Mouse (Mus musculus) B cell, adult 67 days (primary cell): ENCODE results near the gene Abcb9. TPM values are rescaled to one million over a fixed set of nuclear protein-coding genes. Genes with fewer than 3 reads are reported as not detected.

ENCODE experiments used
- total RNA-seq, 2 experiments: library from RNA; stranded (reverse); gene quantifications; 4 replicates each; pipeline ENCODE4 v1.2.4; 2023

The Abcb9 gene
- total RNA-seq: 1 to 10 TPM; 2.7 to 2.8 TPM

DNA sequence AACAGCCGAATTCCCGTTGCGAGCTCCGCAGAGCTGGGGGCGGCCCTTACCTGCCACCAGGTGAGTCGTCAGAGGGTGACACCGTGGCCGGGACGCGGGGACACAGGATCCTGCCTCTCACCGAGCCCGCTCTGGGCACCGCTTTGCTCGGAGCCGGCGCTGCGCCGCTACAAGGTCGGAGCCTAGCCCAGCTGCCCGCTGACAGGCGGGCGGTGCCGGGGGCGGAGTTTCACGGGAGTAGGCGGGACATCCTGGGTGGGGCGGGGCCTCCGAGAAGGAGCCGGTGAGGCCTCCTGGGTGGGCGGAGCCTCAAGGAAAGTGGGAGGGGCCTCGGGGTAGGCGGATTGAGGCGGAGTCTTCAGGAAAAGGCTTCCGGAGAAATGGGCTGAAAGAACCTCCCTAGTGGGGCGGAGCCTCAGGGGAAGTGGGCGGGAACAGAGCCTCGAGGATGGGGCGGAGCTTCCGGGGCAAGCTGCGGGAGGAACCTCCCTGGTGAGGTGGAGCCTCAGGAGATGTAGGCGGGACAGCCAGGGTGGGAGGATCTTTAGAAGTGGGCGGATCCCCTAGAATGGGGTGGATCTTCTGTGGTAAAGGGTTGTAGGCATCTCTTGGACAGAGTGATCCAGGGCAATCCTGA, at the start of gene Abcb9:
Gene Abcb9, minus strand, starts transcription at position 203 of the 637 bp plus-strand sequence.

DNA sequence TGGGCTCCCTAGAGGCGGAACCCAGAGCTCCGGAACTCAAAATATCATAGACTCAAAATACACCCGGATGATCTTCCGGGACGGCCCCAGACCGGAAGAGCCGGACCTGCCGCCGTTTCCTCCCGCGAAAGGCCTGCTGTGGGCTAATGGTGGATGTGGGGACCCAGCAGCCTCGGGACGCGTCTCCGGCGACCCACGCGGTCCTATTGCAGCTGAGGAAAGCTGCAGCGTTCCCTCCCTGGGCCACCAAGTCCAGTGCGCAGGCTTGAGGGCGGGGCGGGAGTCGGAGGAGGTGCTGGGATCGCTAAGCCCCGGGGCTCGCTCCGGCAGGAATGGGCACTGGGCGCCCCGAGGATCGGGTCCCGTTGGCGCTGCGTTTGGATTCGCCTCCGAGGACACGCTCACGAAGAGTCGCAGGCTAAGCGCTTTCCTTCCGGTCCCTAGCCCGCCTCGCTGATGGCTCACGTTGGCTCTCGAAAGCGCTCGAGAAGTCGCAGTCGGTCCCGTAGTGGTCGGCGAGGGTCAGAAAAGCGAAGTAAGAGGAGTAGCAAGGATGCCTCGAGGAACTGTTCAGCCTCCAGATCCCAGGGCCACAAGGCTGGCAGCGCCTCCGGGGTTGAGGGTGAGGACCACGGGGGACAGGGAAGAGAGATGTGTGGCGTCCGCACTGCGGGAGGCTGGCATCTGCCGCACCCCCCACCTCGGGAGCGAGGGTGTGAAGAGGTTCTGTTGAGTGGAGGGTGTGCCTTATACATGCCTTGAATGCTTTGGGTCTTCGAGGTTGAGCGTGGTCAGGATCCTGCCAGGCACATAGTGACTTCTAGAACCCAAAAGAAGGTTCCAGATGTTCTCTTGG, 20.6 kb upstream of the Abcb9 start, which contains the start of gene Arl6ip4:
Gene Arl6ip4, plus strand, starts transcription at position 100 of the 856 bp plus-strand sequence.

DNA sequence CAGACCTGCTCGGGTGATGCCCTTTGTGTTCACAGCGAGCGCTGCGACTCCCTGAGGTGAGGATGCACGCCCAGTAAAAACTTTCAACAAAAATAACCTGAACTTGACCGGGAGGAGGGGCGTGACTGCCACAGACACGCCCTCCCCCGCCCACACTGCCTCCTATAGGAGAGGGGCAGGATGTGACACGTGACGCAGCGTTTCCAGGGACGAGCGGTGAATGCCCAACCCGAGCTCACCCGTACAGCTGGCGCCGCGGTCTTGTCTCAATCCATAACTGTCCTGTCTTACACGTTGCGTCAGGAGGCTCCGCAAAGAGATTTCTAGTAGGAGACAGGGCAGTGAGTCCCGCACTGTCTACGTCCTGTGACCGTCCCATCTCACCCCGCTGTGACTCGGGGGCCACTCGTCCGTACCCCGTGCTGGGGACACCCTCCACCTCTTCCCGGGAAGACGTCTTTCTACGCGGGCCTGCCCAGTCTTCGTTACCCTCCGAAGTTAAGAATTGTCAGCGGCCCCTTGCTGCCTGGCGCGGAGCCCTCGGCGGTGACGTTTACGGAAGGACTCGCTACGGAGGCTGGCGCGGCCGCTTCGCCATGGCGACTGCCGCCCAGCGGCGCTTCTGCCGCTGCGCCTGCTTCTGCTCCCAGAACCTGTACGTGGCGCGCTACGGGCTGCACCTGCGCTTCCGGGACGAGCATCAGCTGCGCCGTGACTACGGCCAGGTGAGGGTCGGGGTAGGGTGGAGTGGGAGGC, 16.3 kb upstream of the Abcb9 start, which contains the start of gene Ogfod2:
Gene Ogfod2, plus strand, starts transcription at position 556 of the 756 bp plus-strand sequence.

DNA sequence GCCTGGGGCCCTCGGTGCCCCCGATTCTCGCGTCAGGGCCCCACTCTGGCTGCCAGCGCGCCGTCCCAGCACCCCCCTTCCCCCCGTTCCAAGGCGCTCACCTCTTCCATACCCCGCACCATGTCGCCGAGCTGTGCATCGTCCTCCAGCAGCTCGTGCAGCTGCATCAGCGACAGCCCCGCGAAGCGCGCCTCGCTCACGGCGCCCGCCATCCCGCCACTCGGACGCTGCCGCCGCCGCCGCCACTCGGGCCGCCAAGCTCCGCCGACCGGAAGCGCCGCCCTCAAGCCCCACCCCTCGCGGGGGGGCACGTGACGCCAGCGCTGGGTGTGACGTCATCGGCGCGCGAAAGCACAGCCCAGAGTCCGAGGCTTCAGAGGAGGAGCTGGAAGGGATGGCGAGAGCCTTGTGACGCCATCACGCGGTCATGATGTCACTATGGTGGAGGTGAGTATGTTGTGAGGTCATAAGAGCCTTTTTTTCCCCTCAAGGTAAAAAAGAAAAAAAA, 63.5 kb downstream of the Abcb9 start, which contains the start of gene Vps37b:
Gene Vps37b, minus strand, starts transcription at position 270 of the 508 bp plus-strand sequence.

Other genes with a start within 250 kb of the Abcb9 start
- gene Hcar2, start 230.3 kb downstream of the Abcb9 start, total RNA-seq: under 1 TPM in 1 of 2 experiments, not detected in 1; 0.26 TPM
- not detected for gene Hcar1, start 215.8 kb downstream of the Abcb9 start, total RNA-seq
- 10 to 100 TPM; 35.9 to 49.1 TPM for gene Denr, start 188.6 kb downstream of the Abcb9 start, total RNA-seq
- 1 to 10 TPM in 1 of 2 experiments, not detected in 1; 4.0 TPM for gene Gm43518, start 168.4 kb downstream of the Abcb9 start, total RNA-seq
- gene Ccdc62, start 165.1 kb downstream of the Abcb9 start, total RNA-seq: 1 to 10 TPM; 3.7 to 6.5 TPM
- 100 to 1,000 TPM; 230 to 266 TPM for gene Hip1r, start 122.2 kb downstream of the Abcb9 start, total RNA-seq
- gene Vps37b, start 63.5 kb downstream of the Abcb9 start, total RNA-seq: 10 to 100 TPM; 82.8 to 99.9 TPM
- 10 to 100 TPM; 22.2 to 26.2 TPM for gene Ogfod2, start 16.5 kb upstream of the Abcb9 start, total RNA-seq
- gene Arl6ip4, start 20.3 kb upstream of the Abcb9 start, total RNA-seq: 10 to 100 TPM; 33.9 to 38.1 TPM
- gene Pitpnm2, start 154.0 kb upstream of the Abcb9 start, total RNA-seq: 10 to 100 TPM; 55.3 to 56.5 TPM
- 10 to 100 TPM; 32.5 to 33.4 TPM for gene Mphosph9, start 232.2 kb upstream of the Abcb9 start, total RNA-seq
- 1 to 10 TPM; 7.6 to 9.1 TPM for gene 2810006K23Rik, start 232.3 kb upstream of the Abcb9 start, total RNA-seq